Mouse (Mus musculus): ENCODE measurements around the gene Lum. TPM values are rescaled to one million over a fixed set of nuclear protein-coding genes. Genes with fewer than 3 reads are reported as not detected.

Lum gene
- total and polyA plus RNA-seq, 3 experiments = not detected

Other genes starting within 250 kb of the Lum start
- not detected in 2 replicates for gene Dcn, start 85.5 kb upstream of the Lum start, total RNA-seq (2012; rRNA removed)
- not detected in 2 replicates for gene Dcn, start 85.5 kb upstream of the Lum start, total RNA-seq (2014; rRNA removed)
- gene Dcn, start 85.5 kb upstream of the Lum start, polyA plus RNA-seq (2012; ENCODE audit: insufficient read length, low read depth) = not detected in 2 replicates
- not detected in 2 replicates for gene Kera, start 41.8 kb downstream of the Lum start, total RNA-seq (2012; rRNA removed)
- not detected in 2 replicates for gene Kera, start 41.8 kb downstream of the Lum start, total RNA-seq (2014; rRNA removed)
- not detected in 2 replicates for gene Kera, start 41.8 kb downstream of the Lum start, polyA plus RNA-seq (2012; ENCODE audit: insufficient read length, low read depth)
- gene Epyc, start 78.9 kb downstream of the Lum start, total RNA-seq (2012; rRNA removed) = not detected in 2 replicates
- not detected in 2 replicates for gene Epyc, start 78.9 kb downstream of the Lum start, total RNA-seq (2014; rRNA removed)
- gene Epyc, start 78.9 kb downstream of the Lum start, polyA plus RNA-seq (2012; ENCODE audit: insufficient read length, low read depth) = not detected in 2 replicates
- not detected in 2 replicates for gene Ccer1, start 127.9 kb downstream of the Lum start, total RNA-seq (2012; rRNA removed)
- gene Ccer1, start 127.9 kb downstream of the Lum start, total RNA-seq (2014; rRNA removed) = not detected in 2 replicates
- gene Ccer1, start 127.9 kb downstream of the Lum start, polyA plus RNA-seq (2012; ENCODE audit: insufficient read length, low read depth) = not detected in 2 replicates
- not detected in 2 replicates for gene C030005K15Rik, start 161.6 kb downstream of the Lum start, total RNA-seq (2012; rRNA removed)
- gene C030005K15Rik, start 161.6 kb downstream of the Lum start, total RNA-seq (2014; rRNA removed) = not detected in 2 replicates
- gene C030005K15Rik, start 161.6 kb downstream of the Lum start, polyA plus RNA-seq (2012; ENCODE audit: insufficient read length, low read depth) = not detected in 2 replicates

Measured in CH12.LX (cell line).